Mouse (Mus musculus): ENCODE measurements at regions not wholly inside any gene's neighbourhood (a gene's known extent, or its start where the extent isn't known, plus 50 kb on each side); places are given as distances from the start of the nearest gene placed in this dataset.
A peak's percentile ranks its signal among the peaks of the same experiment; 100 is the strongest.

- Histone ChIP-seq H3K27ac (ENCODE audit: low read length) (no peak overlapping the region), H3K36me3 (ENCODE audit: insufficient read depth, low read length) (no peaks in the 10 kb centered on the region), H3K27me3 (replicated peaks; ENCODE audit: insufficient read depth, low read length) (no peaks in the 10 kb centered on the region), H3K4me1 (ENCODE audit: insufficient read depth, low read depth, low read length) (no peaks in the 10 kb centered on the region), H3K9me3 (ENCODE audit: low read length) (no peaks in the 10 kb centered on the region), H3K4me3 (ENCODE audit: low read depth, low read length) (no peak overlapping the region), H3K4me2 (replicated peaks; ENCODE audit: low read depth, low read length) (no peak overlapping the region), H3K9ac (replicated peaks; ENCODE audit: low read depth) (no peak overlapping the region)
- WGBS: 57% methylated on average over 3 of the region's 3 CpGs
- no peak for ATAC-seq
- DNase-seq (ENCODE audit: low spot score): no peak
- TF ChIP-seq EP300 (IDR thresholded peaks at IDR 0.05): no peak
- no peak for TF ChIP-seq CTCF (IDR thresholded peaks at IDR 0.05)
Measured at GRCm38 (mm10) chr1:117490176-117490575, 206.8 kb upstream of the Gm28363 start.

- Histone ChIP-seq H3K27me3 (replicated peaks; ENCODE audit: insufficient read depth, low read length) (no peaks in the 10 kb centered on the region), H3K4me2 (replicated peaks; ENCODE audit: low read depth, low read length) (no peak overlapping the region), H3K27ac (ENCODE audit: low read length) (no peak overlapping the region), H3K36me3 (ENCODE audit: insufficient read depth, low read length) (no peaks in the 10 kb centered on the region), H3K4me1 (ENCODE audit: insufficient read depth, low read depth, low read length) (no peaks in the 10 kb centered on the region), H3K9ac (replicated peaks; ENCODE audit: low read depth) (no peak overlapping the region), H3K4me3 (ENCODE audit: low read depth, low read length) (no peak overlapping the region), H3K9me3 (ENCODE audit: low read length) (no peaks in the 10 kb centered on the region)
- ATAC-seq (no peak), DNase-seq (ENCODE audit: low spot score) (no peak)
- TF ChIP-seq CTCF (IDR thresholded peaks at IDR 0.05): no peak
Measured at GRCm38 (mm10) chr1:117497003-117497402, 199.9 kb upstream of the Gm28363 start.

DNA sequence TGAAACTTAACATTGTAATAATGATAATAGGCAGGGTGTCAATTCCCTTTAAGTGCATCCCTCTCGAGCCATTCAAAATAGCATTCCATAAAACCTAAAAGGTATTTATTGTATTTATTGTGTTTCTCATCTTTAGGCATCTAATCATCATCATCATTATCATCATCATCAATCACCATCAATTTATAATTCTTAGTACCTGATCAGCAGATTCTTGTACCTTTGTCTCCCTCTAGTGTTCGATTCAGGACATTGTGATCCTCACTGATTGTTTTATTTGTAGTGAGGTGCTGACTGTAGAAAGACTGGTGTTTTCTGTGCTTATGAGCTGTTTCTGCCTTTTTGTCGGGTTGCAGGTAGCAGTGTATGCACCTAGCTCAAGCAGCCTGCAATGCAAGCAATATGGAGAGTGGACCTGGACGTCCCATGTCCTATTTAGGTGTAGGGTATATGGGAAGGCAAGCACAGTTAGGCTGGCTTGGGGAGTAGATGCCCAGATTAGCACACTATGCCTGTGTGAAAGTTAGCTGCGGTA is 177.4 kb upstream of the Gm28363 start:
- H3K4me2 ChIP-seq (replicated peaks; ENCODE audit: low read depth, low read length): no peak overlapping the region
- H3K27ac ChIP-seq (ENCODE audit: low read length): no peak overlapping the region
- no peak overlapping the region for H3K4me3 ChIP-seq (ENCODE audit: low read depth, low read length)
- H3K27me3 ChIP-seq (replicated peaks; ENCODE audit: insufficient read depth, low read length): no peaks in the 10 kb centered on the region
- H3K4me1 ChIP-seq (ENCODE audit: insufficient read depth, low read depth, low read length): no peaks in the 10 kb centered on the region
- ATAC-seq: no peak
- no peak for DNase-seq (ENCODE audit: low spot score)
- peak; percentile 29 for TF ChIP-seq CTCF (IDR thresholded peaks at IDR 0.05)
- no peak for TF ChIP-seq EP300 (IDR thresholded peaks at IDR 0.05)
- 17% methylated on average over 5 of the region's 5 CpGs for WGBS
- no peaks in the 10 kb centered on the region for H3K36me3 ChIP-seq (ENCODE audit: insufficient read depth, low read length)
- no peak overlapping the region for H3K9ac ChIP-seq (replicated peaks; ENCODE audit: low read depth)
- no peaks in the 10 kb centered on the region for H3K9me3 ChIP-seq (ENCODE audit: low read length)

All from lung, postnatal 0 days (tissue).